Mouse (Mus musculus) CD4-positive, CD25-positive, alpha-beta regulatory T cell, adult 9 weeks (primary cell): ENCODE measurements around the gene Bri3bp. TPM values are rescaled to one million over a fixed set of nuclear protein-coding genes. Genes with fewer than 3 reads are reported as not detected.

Source experiments
- polyA plus RNA-seq: library from polyadenylated mRNA; unstranded; fragments of 100-300 nt; shearing (Covaris generic); gene quantifications from one replicate; pipeline ENCODE4 v1.2.1, GENCODE M21; 2017

Bri3bp gene
- polyA plus RNA-seq = 4.2 TPM

DNA sequence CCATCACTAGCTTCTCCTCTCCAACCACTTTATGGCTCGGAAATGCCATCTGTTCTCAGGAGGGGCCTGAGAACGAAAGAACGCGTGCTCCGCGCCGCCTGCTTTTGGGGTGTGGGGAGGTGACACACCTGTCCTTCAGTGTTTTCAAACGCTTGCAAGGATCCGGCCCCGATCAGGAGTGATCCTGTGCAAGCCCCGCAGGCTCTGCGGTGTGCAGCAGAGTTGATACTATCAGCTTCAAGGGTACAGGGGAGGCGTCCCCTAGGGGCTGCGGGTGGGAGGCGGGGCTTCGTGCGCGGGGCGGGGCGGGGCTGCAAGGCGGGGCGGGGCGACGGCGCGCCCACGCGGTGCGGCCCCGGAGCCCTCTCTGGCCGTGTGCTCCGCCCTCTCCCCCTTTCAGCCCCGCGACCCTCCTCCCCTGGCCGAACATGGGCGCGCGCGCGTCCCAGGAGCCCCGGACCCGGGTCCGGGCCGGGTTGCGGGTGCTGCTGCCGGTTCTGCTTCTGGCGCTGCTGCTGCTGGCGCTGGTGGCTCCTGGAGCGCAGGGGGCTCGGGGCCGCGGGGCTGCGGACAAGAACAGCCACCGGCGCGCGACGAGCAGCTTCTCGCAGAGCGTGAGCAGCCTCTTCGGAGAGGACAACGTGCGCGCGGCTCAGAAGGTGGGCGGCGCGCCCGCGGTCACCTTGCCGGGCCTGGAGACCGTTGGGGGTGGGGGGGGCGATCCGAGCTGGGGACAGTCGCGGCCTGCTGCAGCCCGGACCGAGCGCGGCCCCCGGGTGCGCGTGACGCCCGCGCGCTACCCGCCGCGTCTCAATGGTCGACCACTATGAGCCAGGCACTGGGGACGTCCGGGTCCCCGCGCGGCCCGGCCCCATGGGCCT, at the start of gene Bri3bp:
Gene Bri3bp, plus strand, starts transcription at position 335 of the 881 bp plus-strand sequence.

DNA sequence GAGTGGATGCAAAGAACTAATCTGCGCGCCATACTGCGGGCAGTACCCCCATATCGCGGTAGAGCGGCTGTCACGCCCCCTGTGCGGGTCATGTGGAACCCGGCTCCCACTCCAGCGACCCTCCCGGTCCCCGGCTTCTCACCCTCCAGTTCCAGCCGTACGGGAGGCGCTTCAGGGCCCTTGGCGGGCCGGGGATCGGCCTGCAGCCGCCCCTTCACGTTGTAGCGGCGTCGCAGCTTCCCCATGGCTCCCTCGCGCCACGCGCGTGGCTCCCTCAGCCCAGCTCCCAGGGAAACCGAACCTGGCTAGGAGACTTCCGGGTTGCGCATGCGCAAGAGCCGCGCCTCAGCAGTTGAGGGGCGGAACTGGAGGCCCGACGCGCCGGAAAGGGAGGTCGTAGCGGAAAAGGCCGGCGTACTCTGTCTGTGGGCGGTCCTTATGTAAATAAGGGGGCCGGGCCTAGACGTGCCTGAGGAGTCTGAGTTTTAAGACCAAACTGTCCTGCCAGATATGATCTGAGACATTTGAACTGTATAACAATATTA, 7.5 kb upstream of the Bri3bp start, which contains the start of gene Dhx37:
Gene Dhx37, minus strand, starts transcription at position 329 of the 545 bp plus-strand sequence.

DNA sequence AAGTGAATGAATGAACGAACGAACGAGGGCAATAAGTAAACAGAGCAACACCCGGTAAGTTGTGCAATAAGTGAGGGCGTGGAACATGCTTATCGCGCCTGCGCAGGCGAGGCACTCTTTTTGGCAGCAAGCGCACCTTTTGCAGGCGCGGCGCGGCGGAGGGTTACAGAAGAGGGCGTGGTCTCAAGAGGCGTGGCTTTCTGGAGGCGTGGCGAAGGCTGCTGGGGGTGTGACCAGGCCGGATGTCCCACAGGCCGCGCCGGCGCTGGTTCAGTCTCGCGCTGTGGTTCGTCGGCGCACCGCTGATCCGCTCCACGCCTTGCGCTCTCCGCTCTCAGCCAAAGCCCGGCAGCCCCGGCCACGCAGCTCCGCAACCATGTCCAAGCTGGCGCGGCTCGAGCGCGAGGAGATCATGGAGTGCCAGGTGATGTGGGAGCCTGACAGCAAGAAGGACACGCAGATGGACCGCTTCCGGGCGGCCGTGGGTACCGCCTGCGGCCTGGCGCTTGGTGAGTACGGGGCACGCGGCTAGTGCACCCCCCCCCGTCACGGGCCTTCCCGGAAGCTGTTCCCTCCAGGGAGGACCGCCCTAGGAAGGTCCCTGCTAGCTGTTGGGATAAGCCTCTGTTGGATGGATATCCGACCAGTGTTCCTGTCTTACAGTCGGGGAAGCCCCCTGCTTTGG, 34.4 kb downstream of the Bri3bp start, which contains the start of gene Aacs:
Gene Aacs, plus strand, starts transcription at position 214 of the 685 bp plus-strand sequence.

Other genes starting within 250 kb of the Bri3bp start
- gene Scarb1, start 100.5 kb upstream of the Bri3bp start, polyA plus RNA-seq = 18.1 TPM
- gene Gm10382, start 52.2 kb upstream of the Bri3bp start, polyA plus RNA-seq = 1.6 TPM
- gene Ubc, start 51.4 kb upstream of the Bri3bp start, polyA plus RNA-seq = 1,419 TPM
- gene Dhx37, start 7.4 kb upstream of the Bri3bp start, polyA plus RNA-seq = 20.3 TPM
- gene Aacs, start 34.2 kb downstream of the Bri3bp start, polyA plus RNA-seq = 37.4 TPM
- 0.15 TPM for gene Tmem132b, start 90.2 kb downstream of the Bri3bp start, polyA plus RNA-seq